Mouse (Mus musculus) lung, adult 18-20 months (tissue): ENCODE data around the gene 2310011J03Rik.

Experiments
- DNase-seq, 2 experiments: peaks; one replicate each; pipeline ENCODE4 v3.0.0; 2022; ENCODE audit warnings: mixed read lengths in 2 of 2

Gene 2310011J03Rik

GRCm38 (mm10) chr10:80314494-80315001 is 5.8 kb downstream of the 2310011J03Rik start:
- DNase-seq, result no peak

GRCm38 (mm10) chr10:80313627-80314201 is 6.6 kb downstream of the 2310011J03Rik start:
- DNase-seq, result no peak

GRCm38 (mm10) chr10:80312586-80313504 is 7.5 kb downstream of the 2310011J03Rik start:
- no peak for DNase-seq

GRCm38 (mm10) chr10:80311560-80311959 is 8.8 kb downstream of the 2310011J03Rik start:
- DNase-seq, result no peak

- peak in 1 of 2 experiments; percentile 48 for DNase-seq
Observed at GRCm38 (mm10) chr10:80304862-80305261, 15.5 kb downstream of the 2310011J03Rik start.

GRCm38 (mm10) chr10:80304458-80304857 is 15.9 kb downstream of the 2310011J03Rik start:
- DNase-seq, result no peak

GRCm38 (mm10) chr10:80302471-80302881 is 17.9 kb downstream of the 2310011J03Rik start:
- DNase-seq, result peak; percentile 78 to 81

GRCm38 (mm10) chr10:80302082-80302355 is 18.3 kb downstream of the 2310011J03Rik start:
- DNase-seq, result no peak

- DNase-seq, result no peak
Observed at GRCm38 (mm10) chr10:80301256-80302081, 18.9 kb downstream of the 2310011J03Rik start.

- no peak for DNase-seq
Observed at GRCm38 (mm10) chr10:80300672-80301181, 19.6 kb downstream of the 2310011J03Rik start.

GRCm38 (mm10) chr10:80299824-80300223 is 20.5 kb downstream of the 2310011J03Rik start:
- no peak for DNase-seq

- DNase-seq, result no peak
Observed at GRCm38 (mm10) chr10:80299301-80299700, 21.0 kb downstream of the 2310011J03Rik start.

- no peak for DNase-seq
Observed at GRCm38 (mm10) chr10:80298571-80299281, 21.6 kb downstream of the 2310011J03Rik start.

GRCm38 (mm10) chr10:80297526-80298133 is 22.7 kb downstream of the 2310011J03Rik start:
- no peak for DNase-seq

GRCm38 (mm10) chr10:80296824-80297223 is 23.5 kb downstream of the 2310011J03Rik start:
- DNase-seq, result no peak

- DNase-seq, result peak; percentile 69 to 71
Observed at GRCm38 (mm10) chr10:80295618-80296425, 24.5 kb downstream of the 2310011J03Rik start, which contains the start of gene Apc2. Gene Apc2, plus strand, starts transcription at chr10:80295977.

GRCm38 (mm10) chr10:80294788-80295303 is 25.5 kb downstream of the 2310011J03Rik start:
- DNase-seq, result no peak

GRCm38 (mm10) chr10:80294311-80294710 is 26.0 kb downstream of the 2310011J03Rik start:
- no peak for DNase-seq

- no peak for DNase-seq
Observed at GRCm38 (mm10) chr10:80293325-80293724, 27.0 kb downstream of the 2310011J03Rik start.
